In genomic region chr13:37946734-37947133, GRCm38 (mm10) we compare ENCODE assay signal across 8 mouse cellular contexts. TPM values are rescaled to one million over a fixed set of nuclear protein-coding genes. Genes with fewer than 3 reads are reported as not detected.
DNase-seq lines count a peak whose midpoint lies in the region; ATAC-seq and TF ChIP-seq lines count a peak whose summit lies in the region.

No protein-coding gene starts in this region.

- no peak overlapping the region for H3K9ac ChIP-seq in limb, embryonic 14.5 days (ENCODE audit: low read depth, low read length, severe bottlenecking)
- H3K9ac ChIP-seq in midbrain, postnatal 0 days (replicated peaks; ENCODE audit: low read length, poor library complexity, severe bottlenecking), result no peak overlapping the region

- TF ChIP-seq CTCF in midbrain, postnatal 0 days (IDR thresholded peaks at IDR 0.05), result peak; percentile 82
- peak; percentile 80; the same call in 1 of the 2 replicates for TF ChIP-seq CTCF in spleen, adult 2 months (IDR thresholded peaks at IDR 0.05; ENCODE audit: extremely low read depth, insufficient read depth, insufficient read length, insufficient replicate concordance)

- H3K9me3 ChIP-seq in limb, embryonic 14.5 days (ENCODE audit: control insufficient read depth, low read length), result no peaks in the 10 kb centered on the region
- no peaks in the 10 kb centered on the region for H3K9me3 ChIP-seq in midbrain, postnatal 0 days (ENCODE audit: low read length)

- H3K27ac ChIP-seq in limb, embryonic 14.5 days (replicated peaks; ENCODE audit: low read depth, low read length), result no peak overlapping the region
- no peak overlapping the region for H3K27ac ChIP-seq in midbrain, postnatal 0 days (ENCODE audit: low read depth, low read length)
- no peak overlapping the region for H3K27ac ChIP-seq in spleen, adult 2 months (ENCODE audit: insufficient read depth, low read length)

- peaks cover 17% of the 10 kb centered on the region; the same call in 1 of the 2 replicates for H3K4me1 ChIP-seq in limb, embryonic 14.5 days (ENCODE audit: control insufficient read depth, insufficient read depth, low read length)
- no peaks in the 10 kb centered on the region for H3K4me1 ChIP-seq in midbrain, postnatal 0 days (ENCODE audit: insufficient read depth, low read length)
- H3K4me1 ChIP-seq in spleen, adult 2 months (ENCODE audit: control insufficient read depth, insufficient read depth, insufficient read length), result no peaks in the 10 kb centered on the region

- H3K27me3 ChIP-seq in limb, embryonic 14.5 days (ENCODE audit: control insufficient read depth, insufficient read depth, low read length), result no peaks in the 10 kb centered on the region
- H3K27me3 ChIP-seq in midbrain, postnatal 0 days (ENCODE audit: insufficient read depth, low read length), result no peaks in the 10 kb centered on the region
- no peaks in the 10 kb centered on the region for H3K27me3 ChIP-seq in spleen, adult 2 months (ENCODE audit: control insufficient read depth, insufficient read depth, low read length)

- H3K36me3 ChIP-seq in limb, embryonic 14.5 days (ENCODE audit: control insufficient read depth, insufficient read depth, low read length), result peaks cover 52% of the 10 kb centered on the region
- H3K36me3 ChIP-seq in midbrain, postnatal 0 days (ENCODE audit: insufficient read depth, low read length), result peaks cover 3% of the 10 kb centered on the region; the same call in 1 of the 2 replicates
- peaks cover 29% of the 10 kb centered on the region for H3K36me3 ChIP-seq in spleen, adult 2 months (ENCODE audit: control insufficient read depth, insufficient read depth, low read length)

- TF ChIP-seq POLR2A in limb, embryonic 14.5 days (IDR thresholded peaks at IDR 0.05; ENCODE audit: borderline replicate concordance, extremely low read depth, insufficient read depth, insufficient read length), result no peak
- TF ChIP-seq POLR2A in spleen, adult 2 months (IDR thresholded peaks at IDR 0.05; ENCODE audit: low read depth, low read length), result no peak

- H3K4me2 ChIP-seq in limb, embryonic 14.5 days (replicated peaks; ENCODE audit: low read depth, low read length, severe bottlenecking), result no peak overlapping the region
- H3K4me2 ChIP-seq in midbrain, postnatal 0 days (ENCODE audit: low read depth, low read length, poor library complexity, severe bottlenecking), result no peak overlapping the region

- peak; percentile 75 to 93 for DNase-seq in adrenal gland, adult (ENCODE audit: inconsistent age in 2 of 2, low spot score in 1 of 2)
- DNase-seq in adrenal gland, adult 8-10 months, result no peak
- peak; percentile 79 for DNase-seq in embryo, embryonic 9.5 days (ENCODE audit: extremely low spot score)
- peak; percentile 73 for DNase-seq in heart, adult 8-10 months (ENCODE audit: low spot score)
- peak; percentile 91 for DNase-seq in kidney, adult 9 months
- peak; percentile 71 for DNase-seq in limb, embryonic 14.5 days (ENCODE audit: low spot score)
- peak; percentile 78 for DNase-seq in midbrain, postnatal 0 days (ENCODE audit: low spot score)
- peak; percentile 23 to 79 for DNase-seq in spleen, adult 2 months (ENCODE audit: low read depth in 1 of 2, low spot score in 2 of 2)

- peak; percentile 27; the same call in 1 of the 2 replicates for ATAC-seq in limb, embryonic 14.5 days (ENCODE audit: low FRiP score, low read depth)
- ATAC-seq in midbrain, postnatal 0 days (ENCODE audit: low FRiP score), result no peak

- WGBS in limb, embryonic 14.5 days, result 19% methylated on average over 6 of the region's 6 CpGs
- WGBS in midbrain, postnatal 0 days, result 18% methylated on average over 6 of the region's 6 CpGs
- 31% methylated on average over 6 of the region's 6 CpGs for WGBS in spleen, adult 2 months

- no peak overlapping the region for H3K4me3 ChIP-seq in limb, embryonic 14.5 days (replicated peaks; ENCODE audit: low read length)
- H3K4me3 ChIP-seq in midbrain, postnatal 0 days (ENCODE audit: low read depth, low read length), result no peak overlapping the region
- no peak overlapping the region for H3K4me3 ChIP-seq in spleen, adult 2 months (ENCODE audit: extremely low read depth, insufficient read depth, insufficient read length)

RNA-seq across cellular contexts. Expression of gene Ssr1, which starts 47.3 kb away (rescaled TPM):
- 100 to 1,000 TPM; 154 to 167 (median 160) TPM for total RNA-seq in adrenal gland, adult 8-10 months (2022)
- total RNA-seq in heart, adult 8-10 months (2022), result 10 to 100 TPM; 36.3 to 44.8 (median 42.9) TPM
- polyA plus RNA-seq in limb, embryonic 14.5 days (2012; rRNA removed), result 32.6 and 36.2 TPM in 2 replicates
- polyA plus RNA-seq in limb, embryonic 14.5 days (2014; fragmentation: Nextera tagmentation; extraction: Ambion mirVana), result 130 and 137 TPM in 2 replicates
- total RNA-seq in midbrain, postnatal 0 days (2014; rRNA removed), result 32.5 and 36.7 TPM in 2 replicates
- polyA plus RNA-seq in midbrain, postnatal 0 days (2015; fragmentation: Nextera tagmentation; extraction: Ambion mirVana), result 66.9 and 71.0 TPM in 2 replicates
- polyA plus RNA-seq in spleen, adult 2 months (2012; rRNA removed), result 3.9 and 4.1 TPM in 2 replicates
